ENCODE assay signal across 12 mouse cellular contexts in genomic region chr5:104101678-104102531, GRCm38 (mm10). TPM values are rescaled to one million over a fixed set of nuclear protein-coding genes. Genes with fewer than 3 reads are reported as not detected.
A peak's percentile ranks its signal among the peaks of the same experiment; 100 is the strongest.
DNase-seq lines count a peak whose midpoint lies in the region; ATAC-seq and TF ChIP-seq lines count a peak whose summit lies in the region.
"Had no signal": no experiment of that assay in that cellular context is flagged by ENCODE, and none has a peak within 500 bp of the region (broad histone marks: within the 10 kb centered on the region; RNA-seq: fewer than 3 reads in every experiment).

No protein-coding gene starts in this region.

- no peaks in the 10 kb centered on the region for H3K36me3 ChIP-seq in neural tube, embryonic 11.5 days (ENCODE audit: control insufficient read depth, insufficient read depth, low read length)
- H3K36me3 ChIP-seq in forebrain, embryonic 12.5 days (replicated peaks): no peaks in the 10 kb centered on the region
- H3K36me3 ChIP-seq in hindbrain, embryonic 16.5 days (ENCODE audit: control insufficient read depth, insufficient read depth, low read length): no peaks in the 10 kb centered on the region
- H3K36me3 ChIP-seq: heart, embryonic 15.5 days had no signal

- peaks cover 16% of the 10 kb centered on the region for H3K4me1 ChIP-seq in neural tube, embryonic 11.5 days (ENCODE audit: control insufficient read depth, insufficient read depth, low read length)
- H3K4me1 ChIP-seq in forebrain, embryonic 12.5 days: peaks cover 43% of the 10 kb centered on the region
- peaks cover 4% of the 10 kb centered on the region; the same call in 1 of the 2 replicates for H3K4me1 ChIP-seq in hindbrain, embryonic 16.5 days (ENCODE audit: control insufficient read depth, insufficient read depth, low read depth, low read length)
- H3K4me1 ChIP-seq in olfactory bulb, adult 2 months (ENCODE audit: control insufficient read depth, insufficient read depth, low read length): peaks cover 9% of the 10 kb centered on the region

- ATAC-seq in neural tube, embryonic 11.5 days (ENCODE audit: insufficient read depth, low FRiP score, low TSS enrichment): peak; percentile 56
- peak; percentile 37; the same call in 1 of the 2 replicates for ATAC-seq in forebrain, embryonic 12.5 days (ENCODE audit: low FRiP score)
- peak; percentile 82 for ATAC-seq in hindbrain, embryonic 16.5 days
- no peak for ATAC-seq in erythroid progenitor cell, adult 5-6 weeks (replicated peaks; ENCODE audit: low FRiP score, poor library complexity, severe bottlenecking)

- no peaks in the 10 kb centered on the region for H3K27me3 ChIP-seq in neural tube, embryonic 11.5 days (ENCODE audit: control insufficient read depth, insufficient read depth, low read length)
- H3K27me3 ChIP-seq in forebrain, embryonic 12.5 days: no peaks in the 10 kb centered on the region
- no peaks in the 10 kb centered on the region for H3K27me3 ChIP-seq in hindbrain, embryonic 16.5 days (replicated peaks; ENCODE audit: control insufficient read depth, insufficient read depth, low read length)
- H3K27me3 ChIP-seq: heart, embryonic 15.5 days had no signal

- no peaks in the 10 kb centered on the region for H3K9me3 ChIP-seq in neural tube, embryonic 11.5 days (ENCODE audit: control insufficient read depth, low read length)
- H3K9me3 ChIP-seq in forebrain, embryonic 12.5 days: no peaks in the 10 kb centered on the region
- H3K9me3 ChIP-seq in hindbrain, embryonic 16.5 days (ENCODE audit: control insufficient read depth, low read length): no peaks in the 10 kb centered on the region
- H3K9me3 ChIP-seq: heart, embryonic 15.5 days had no signal

- no peak overlapping the region for H3K4me2 ChIP-seq in neural tube, embryonic 11.5 days (ENCODE audit: low read depth)
- H3K4me2 ChIP-seq in forebrain, embryonic 12.5 days: peak overlapping the region; percentile 2
- H3K4me2 ChIP-seq in hindbrain, embryonic 16.5 days (ENCODE audit: low read length): no peak overlapping the region
- H3K4me2 ChIP-seq: heart, embryonic 15.5 days had no signal

- peak overlapping the region; percentile 80 for H3K27ac ChIP-seq in neural tube, embryonic 11.5 days (ENCODE audit: low read depth, low read length)
- peak overlapping the region; percentile 42; the same call in 1 of the 2 replicates for H3K27ac ChIP-seq in forebrain, embryonic 12.5 days
- H3K27ac ChIP-seq in hindbrain, embryonic 16.5 days (ENCODE audit: low read depth, low read length): peak overlapping the region; percentile 71
- H3K27ac ChIP-seq in olfactory bulb, adult 2 months (ENCODE audit: insufficient read depth, low read depth, low read length): peak overlapping the region; percentile 3; the same call in 1 of the 2 replicates
- H3K27ac ChIP-seq: heart, embryonic 15.5 days had no signal

- H3K4me3 ChIP-seq in neural tube, embryonic 11.5 days (ENCODE audit: low read depth, low read length): no peak overlapping the region
- no peak overlapping the region for H3K4me3 ChIP-seq in forebrain, embryonic 12.5 days (replicated peaks)
- no peak overlapping the region for H3K4me3 ChIP-seq in hindbrain, embryonic 16.5 days (ENCODE audit: low read length)
- H3K4me3 ChIP-seq in olfactory bulb, adult 2 months (ENCODE audit: insufficient read depth, low read depth, low read length): no peak overlapping the region
- H3K4me3 ChIP-seq: heart, embryonic 15.5 days had no signal

- peak; percentile 44 for DNase-seq in neural tube, embryonic 11.5 days (ENCODE audit: low spot score)
- DNase-seq in neural tube, embryonic 10.5 days (ENCODE audit: extremely low spot score, low spot score): no peak
- no peak for DNase-seq in cerebellum, postnatal 25 days
- no peak for DNase-seq in ovary, postnatal 10 days (ENCODE audit: low spot score)

- 12% methylated on average over 10 of the region's 10 CpGs for WGBS in neural tube, embryonic 11.5 days
- WGBS in forebrain, embryonic 12.5 days: 9% methylated on average over 10 of the region's 10 CpGs
- 15% methylated on average over 10 of the region's 10 CpGs for WGBS in hindbrain, embryonic 16.5 days
- WGBS in olfactory bulb, adult 2 months: 49% methylated on average over 10 of the region's 10 CpGs

- TF ChIP-seq CTCF in olfactory bulb, adult 2 months (IDR thresholded peaks at IDR 0.05; ENCODE audit: insufficient read depth, low read depth, low read length): no peak

- no peak overlapping the region for H3K9ac ChIP-seq in neural tube, embryonic 11.5 days (ENCODE audit: low read length)
- H3K9ac ChIP-seq in forebrain, embryonic 12.5 days: no peak overlapping the region
- H3K9ac ChIP-seq in hindbrain, embryonic 16.5 days (ENCODE audit: low read depth, low read length): no peak overlapping the region; the same call in 1 of the 2 replicates
- H3K9ac ChIP-seq: heart, embryonic 15.5 days had no signal

- TF ChIP-seq POLR2A in olfactory bulb, adult 2 months (IDR thresholded peaks at IDR 0.05; ENCODE audit: insufficient read depth, low read depth, low read length): no peak

RNA-seq across cellular contexts. Expression of gene Sparcl1, which starts 11.6 kb away (rescaled TPM):
- polyA plus RNA-seq in neural tube, embryonic 11.5 days (2014; fragmentation: Nextera tagmentation; extraction: Ambion mirVana): 68.9 and 73.1 TPM in 2 replicates
- 26.5 and 27.5 TPM in 2 replicates for polyA plus RNA-seq in forebrain, embryonic 12.5 days (2016; fragmentation: Nextera tagmentation; extraction: Ambion mirVana)
- polyA plus RNA-seq in hindbrain, embryonic 16.5 days (2015; fragmentation: Nextera tagmentation; extraction: Ambion mirVana): 481 and 585 TPM in 2 replicates
- polyA plus RNA-seq in olfactory bulb, adult 2 months (2012; ENCODE audit: insufficient read depth, insufficient read length, low replicate concordance, missing spikeins): 627 and 723 TPM in 2 replicates
- not detected in 2 replicates for total RNA-seq in erythroid progenitor cell, adult 5-6 weeks (2015; ENCODE audit: low replicate concordance)
- not detected in 2 replicates for total RNA-seq in erythroid progenitor cell, adult 5-6 weeks (2017; ENCODE audit: low replicate concordance)
- total RNA-seq: MEL had no signal

RNA-seq across cellular contexts. Expression of gene Gm17660, which starts 24.5 kb away (rescaled TPM):
- not detected in 2 replicates for polyA plus RNA-seq in neural tube, embryonic 11.5 days (2014; fragmentation: Nextera tagmentation; extraction: Ambion mirVana)
- polyA plus RNA-seq in forebrain, embryonic 12.5 days (2016; fragmentation: Nextera tagmentation; extraction: Ambion mirVana): not detected in 2 replicates
- 0.44 TPM in 1 of 2 replicates, not detected in the other for polyA plus RNA-seq in hindbrain, embryonic 16.5 days (2015; fragmentation: Nextera tagmentation; extraction: Ambion mirVana)
- polyA plus RNA-seq in olfactory bulb, adult 2 months (2012; ENCODE audit: insufficient read depth, insufficient read length, low replicate concordance, missing spikeins): not detected in 2 replicates
- total RNA-seq in erythroid progenitor cell, adult 5-6 weeks (2015; ENCODE audit: low replicate concordance): not detected in 2 replicates
- not detected in 2 replicates for total RNA-seq in erythroid progenitor cell, adult 5-6 weeks (2017; ENCODE audit: low replicate concordance)
- total RNA-seq: liver, adult 2 months; MEL had no signal
- polyA plus RNA-seq: large intestine, adult 2 months; liver, adult 2 months had no signal

RNA-seq across cellular contexts. Expression of gene Nudt9, which starts 55.8 kb away (rescaled TPM):
- 76.3 and 78.2 TPM in 2 replicates for polyA plus RNA-seq in neural tube, embryonic 11.5 days (2014; fragmentation: Nextera tagmentation; extraction: Ambion mirVana)
- 55.8 and 58.8 TPM in 2 replicates for polyA plus RNA-seq in forebrain, embryonic 12.5 days (2016; fragmentation: Nextera tagmentation; extraction: Ambion mirVana)
- polyA plus RNA-seq in hindbrain, embryonic 16.5 days (2015; fragmentation: Nextera tagmentation; extraction: Ambion mirVana): 68.4 and 71.7 TPM in 2 replicates
- polyA plus RNA-seq in olfactory bulb, adult 2 months (2012; ENCODE audit: insufficient read depth, insufficient read length, low replicate concordance, missing spikeins): not detected in 2 replicates
- total RNA-seq in erythroid progenitor cell, adult 5-6 weeks (2015; ENCODE audit: low replicate concordance): 51.6 and 69.9 TPM in 2 replicates
- total RNA-seq in erythroid progenitor cell, adult 5-6 weeks (2017; ENCODE audit: low replicate concordance): 59.2 and 61.9 TPM in 2 replicates

Comparison
In these comparisons a context has a peak if more than half of its experiments do, and no peak if none do; other contexts are left out.
1. H3K27ac ChIP-seq: peak in every context shown above with its lines; median percentile 80 in neural tube, embryonic 11.5 days; 71 in hindbrain, embryonic 16.5 days; 42 in forebrain, embryonic 12.5 days; 3 in olfactory bulb, adult 2 months.